Mouse (Mus musculus) adrenal gland, adult (tissue): ENCODE measurements at regions not wholly inside any gene's neighbourhood (a gene's known extent, or its start where the extent isn't known, plus 50 kb on each side); places are given as distances from the start of the nearest gene placed in this dataset.
"Not testable (repeated sequence)": the region's sequence is repeated elsewhere in the genome, so short reads cannot be mapped to it uniquely, and the experiment has no call there.

Experiments
- DNase-seq, 2 experiments: peaks; one replicate each; pipeline ENCODE4 v3.0.0; 2022 to 2023; ENCODE audit warnings: low spot score in 1 of 2; ENCODE audit not compliant: inconsistent age in 2 of 2

GRCm38 (mm10) chr14:112534971-112535370 is 779.4 kb upstream of the Tpm3-rs7 start:
- DNase-seq = not testable (repeated sequence)

GRCm38 (mm10) chr14:112535914-112536313 is 778.5 kb upstream of the Tpm3-rs7 start:
- DNase-seq = no peak

- DNase-seq = no peak
Measured at GRCm38 (mm10) chr14:112542261-112542660, 772.1 kb upstream of the Tpm3-rs7 start.

- peak in 1 of 2 experiments; percentile 2 for DNase-seq
Measured at GRCm38 (mm10) chr14:112548798-112549197, 765.6 kb upstream of the Tpm3-rs7 start.

GRCm38 (mm10) chr14:112562246-112562645 is 752.2 kb upstream of the Tpm3-rs7 start:
- no peak for DNase-seq

- no peak for DNase-seq
Measured at GRCm38 (mm10) chr14:112594715-112595114, 719.7 kb upstream of the Tpm3-rs7 start.

GRCm38 (mm10) chr14:112620701-112621100 is 693.7 kb upstream of the Tpm3-rs7 start:
- DNase-seq = no peak

GRCm38 (mm10) chr14:112657634-112658033 is 656.8 kb upstream of the Tpm3-rs7 start:
- DNase-seq = no peak

GRCm38 (mm10) chr14:112659819-112660218 is 654.6 kb upstream of the Tpm3-rs7 start:
- no peak for DNase-seq

GRCm38 (mm10) chr14:112680684-112681083 is 633.7 kb upstream of the Tpm3-rs7 start:
- DNase-seq = no peak

- DNase-seq = no peak
Measured at GRCm38 (mm10) chr14:112686037-112686436, 628.4 kb upstream of the Tpm3-rs7 start.

GRCm38 (mm10) chr14:112719513-112719912 is 594.9 kb upstream of the Tpm3-rs7 start:
- no peak for DNase-seq
